Mouse (Mus musculus) lung, adult 2 months (tissue): ENCODE measurements around the gene Arl15.

Experiments
- CTCF ChIP-seq: fragments of 200-500 bp; IDR thresholded peaks from 2 replicates; pipeline ENCODE4 v1.5.1; 2011; ENCODE audit warnings: mild to moderate bottlenecking, low read length, control low read depth; ENCODE audit not compliant: insufficient read depth
- POLR2A ChIP-seq: fragments of 200-500 bp; IDR thresholded peaks from 2 replicates; pipeline ENCODE4 v1.6.1; 2011; ENCODE audit warnings: low read depth, mild to moderate bottlenecking, control low read depth, low read length, borderline replicate concordance; ENCODE audit errors: extremely low read depth

- TF ChIP-seq CTCF (no peak), POLR2A (no peak)
These were observed 286.2 kb downstream of the Arl15 start for GRCm38 (mm10) chr13:114080491-114080890.
